Mouse (Mus musculus) midbrain, embryonic 16.5 days (tissue): ENCODE measurements around the gene Rpl21. TPM values are rescaled to one million over a fixed set of nuclear protein-coding genes. Genes with fewer than 3 reads are reported as not detected.

Source experiments
- ATAC-seq: fragments of 200-750 bp; cut with Nextera tagmentation; 2 replicates; pipeline ENCODE4 v1.8.0; 2017; ENCODE audit warnings: moderate TSS enrichment
- H3K27ac ChIP-seq: fragments of 300-500 bp; sonication (generic); 2 replicates; pipeline ENCODE4 v1.5.1; 2014; ENCODE audit warnings: mild to moderate bottlenecking, low read length, mixed read lengths
- H3K27me3 ChIP-seq: fragments of 300-500 bp; sonication (generic); 2 replicates; pipeline ENCODE4 v1.6.1; 2014; ENCODE audit warnings: low read depth, low read length, mixed read lengths; ENCODE audit not compliant: control insufficient read depth, insufficient read depth
- H3K36me3 ChIP-seq: fragments of 300-500 bp; sonication (generic); 2 replicates; pipeline ENCODE4 v1.6.1; 2014; ENCODE audit warnings: mild to moderate bottlenecking, low read length, moderate library complexity, mixed read lengths; ENCODE audit not compliant: control insufficient read depth, insufficient read depth
- H3K4me1 ChIP-seq: fragments of 300-500 bp; sonication (generic); 2 replicates; pipeline ENCODE4 v1.6.1; 2014; ENCODE audit warnings: mild to moderate bottlenecking, low read length, mixed read lengths; ENCODE audit not compliant: control insufficient read depth, insufficient read depth
- H3K4me2 ChIP-seq: fragments of 300-500 bp; sonication (generic); 2 replicates; pipeline ENCODE4 v1.6.1; 2014; ENCODE audit warnings: mild to moderate bottlenecking, low read length, mixed read lengths
- H3K4me3 ChIP-seq: fragments of 300-500 bp; sonication (generic); 2 replicates; pipeline ENCODE4 v1.5.1; 2014; ENCODE audit warnings: low read depth, mild to moderate bottlenecking, low read length, moderate library complexity, mixed read lengths
- H3K9ac ChIP-seq: fragments of 300-500 bp; sonication (generic); 2 replicates; pipeline ENCODE4 v1.6.1; 2014; ENCODE audit warnings: low read depth, low read length, mixed read lengths
- H3K9me3 ChIP-seq: fragments of 300-500 bp; sonication (generic); replicated peaks from 2 replicates; pipeline ENCODE4 v1.6.1; 2014; ENCODE audit warnings: mild to moderate bottlenecking, low read length, mixed read lengths; ENCODE audit not compliant: control insufficient read depth, poor library complexity, severe bottlenecking
- WGBS: fragments of 180-500 bp; shearing (Covaris S2); extraction: QIAGEN DNeasy Blood & Tissue Kit; methylation state at CpG from one replicate; pipeline ENCODE4 v1.1.7; 2014; 5-methylcytosine and 5-hydroxymethylcytosine counted together
- polyA plus RNA-seq: library from polyadenylated mRNA; unstranded; fragments of >200 nt; fragmentation: Nextera tagmentation; extraction: Ambion mirVana; gene quantifications from 2 replicates; pipeline ENCODE4 v1.2.1, GENCODE M21; 2015

Gene Rpl21
- polyA plus RNA-seq = 300 and 310 TPM in 2 replicates

DNA sequence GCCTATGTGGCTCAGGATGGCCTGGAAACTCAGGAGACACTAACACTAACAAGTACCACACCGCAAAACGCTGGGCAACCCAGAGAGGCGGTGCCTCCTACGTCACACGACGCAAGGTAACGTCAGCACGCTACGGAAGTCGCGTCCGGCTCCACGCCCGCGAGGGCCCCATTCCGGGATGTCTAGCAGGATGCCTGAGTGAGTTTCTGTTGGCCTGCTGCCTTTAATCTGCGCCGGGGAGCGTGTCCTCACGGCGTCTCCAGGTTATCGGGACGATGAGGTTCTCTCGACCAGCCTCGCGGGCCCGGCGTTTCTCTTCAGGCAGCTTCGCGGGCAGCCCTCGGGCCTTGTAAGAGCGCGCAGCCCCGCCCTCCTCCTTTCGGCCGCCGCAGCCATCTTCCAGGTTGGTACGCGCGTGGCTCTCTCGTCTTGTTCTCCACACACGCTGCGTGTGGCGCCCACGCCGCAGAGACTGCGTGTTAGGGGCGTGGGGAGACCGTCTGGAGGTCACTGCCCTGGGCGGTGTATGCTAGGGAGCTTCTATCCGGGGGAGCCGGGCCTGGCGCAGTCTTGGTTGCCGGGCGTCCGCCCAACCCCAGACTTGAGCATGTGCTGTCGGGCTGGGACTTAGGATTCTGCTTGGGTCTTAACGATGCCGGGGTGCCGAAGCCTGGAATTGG is at the start of gene Rpl21:
Gene Rpl21 (plus strand): TSS at position 122 of the 680 bp plus-strand sequence.
- peak within 1 kb of the TSS; percentile 98 for H3K9ac ChIP-seq
- ATAC-seq = peak; percentile 98
- H3K9me3 ChIP-seq = no peaks in the 10 kb centered on the region
- peak within 1 kb of the TSS; percentile 94 for H3K27ac ChIP-seq
- H3K36me3 ChIP-seq = peaks cover 16% of the 10 kb centered on the region
- peak within 1 kb of the TSS; percentile 88 for H3K4me3 ChIP-seq
- H3K4me2 ChIP-seq = peak within 1 kb of the TSS; percentile 76
- WGBS = under 1% methylated on average over 60 of the region's 60 CpGs
- peaks cover 12% of the 10 kb centered on the region for H3K4me1 ChIP-seq
- no peaks in the 10 kb centered on the region for H3K27me3 ChIP-seq

DNA sequence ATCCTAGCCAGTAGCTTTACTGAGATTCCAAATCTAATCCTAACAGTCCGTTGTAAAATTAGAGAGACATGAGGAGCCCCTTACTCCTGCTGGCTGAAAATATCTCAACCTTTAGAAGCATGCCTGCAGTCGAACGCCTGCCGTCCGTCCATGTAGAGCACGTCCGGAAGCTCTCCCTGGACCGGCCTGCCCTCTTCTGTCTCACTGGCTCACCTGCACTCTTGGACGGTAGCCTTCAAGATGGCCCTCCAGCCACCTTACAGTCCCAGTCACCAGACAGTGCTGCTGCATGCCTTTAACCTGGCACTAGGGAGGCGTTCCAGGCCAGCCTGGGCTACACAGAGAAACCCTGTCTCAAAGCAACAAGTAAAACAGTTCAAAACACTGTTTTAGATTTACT is 49.4 kb upstream of the Rpl21 start:
- no peak overlapping the region for H3K4me3 ChIP-seq
- no peaks in the 10 kb centered on the region for H3K36me3 ChIP-seq
- WGBS = 93% methylated on average over 10 of the region's 10 CpGs
- no peak for ATAC-seq
- H3K27me3 ChIP-seq = no peaks in the 10 kb centered on the region
- no peak overlapping the region for H3K27ac ChIP-seq
- H3K9me3 ChIP-seq = no peaks in the 10 kb centered on the region
- no peak overlapping the region for H3K9ac ChIP-seq
- H3K4me1 ChIP-seq = no peaks in the 10 kb centered on the region
- H3K4me2 ChIP-seq = no peak overlapping the region

DNA sequence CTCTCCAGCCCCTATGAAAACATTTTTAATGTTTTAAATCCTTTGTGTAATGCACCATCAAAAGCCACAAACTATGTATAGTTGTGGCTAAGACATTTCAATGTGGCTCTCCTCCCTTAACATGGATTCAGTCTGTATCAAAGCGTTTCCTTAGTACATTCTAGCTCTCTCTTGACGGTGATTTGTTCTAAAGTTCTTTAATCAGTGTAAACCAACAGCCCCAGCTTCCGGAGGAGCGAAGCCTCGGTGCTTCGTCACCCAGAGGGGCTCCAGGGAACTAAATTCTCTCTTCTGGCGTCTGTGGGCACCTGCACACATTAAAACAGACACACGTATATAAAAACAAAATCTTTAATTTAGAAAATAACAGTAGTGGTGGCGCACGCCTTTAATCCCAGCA is 48.8 kb upstream of the Rpl21 start:
- no peak overlapping the region for H3K9ac ChIP-seq
- H3K27me3 ChIP-seq = no peaks in the 10 kb centered on the region
- H3K4me3 ChIP-seq = no peak overlapping the region
- ATAC-seq = no peak
- WGBS = 94% methylated on average over 10 of the region's 10 CpGs
- H3K9me3 ChIP-seq = no peaks in the 10 kb centered on the region
- no peak overlapping the region for H3K27ac ChIP-seq
- H3K4me1 ChIP-seq = 0 out of 2 replicates have a peak, but pooled peaks cover 6% of the 10 kb centered on the region
- no peaks in the 10 kb centered on the region for H3K36me3 ChIP-seq
- H3K4me2 ChIP-seq = no peak overlapping the region

DNA sequence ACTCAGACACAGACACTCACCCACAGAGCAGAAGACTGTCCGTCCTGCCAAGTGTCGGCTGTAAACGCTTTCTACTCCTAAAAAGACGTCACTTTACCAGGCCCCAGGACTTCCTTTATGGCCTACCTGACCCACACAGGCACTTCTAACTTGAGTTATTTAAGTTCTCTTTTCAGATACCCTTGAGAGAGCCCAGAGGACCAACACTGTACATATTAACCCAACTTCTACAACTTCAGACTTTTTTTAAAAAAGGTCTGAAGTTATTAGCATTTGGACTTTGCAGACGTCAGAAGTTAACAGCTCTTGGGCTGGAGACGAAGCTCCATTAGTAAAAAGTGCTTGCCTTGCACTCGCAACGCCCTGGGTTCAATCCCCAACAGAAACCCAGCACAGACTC is 46.6 kb upstream of the Rpl21 start:
- Histone ChIP-seq H3K9me3 (no peaks in the 10 kb centered on the region), H3K36me3 (no peaks in the 10 kb centered on the region), H3K4me3 (no peak overlapping the region), H3K4me1 (peaks cover 11% of the 10 kb centered on the region), H3K9ac (no peak overlapping the region), H3K27me3 (no peaks in the 10 kb centered on the region), H3K4me2 (no peak overlapping the region), H3K27ac (no peak overlapping the region)
- ATAC-seq = no peak
- 85% methylated on average over 8 of the region's 8 CpGs for WGBS

DNA sequence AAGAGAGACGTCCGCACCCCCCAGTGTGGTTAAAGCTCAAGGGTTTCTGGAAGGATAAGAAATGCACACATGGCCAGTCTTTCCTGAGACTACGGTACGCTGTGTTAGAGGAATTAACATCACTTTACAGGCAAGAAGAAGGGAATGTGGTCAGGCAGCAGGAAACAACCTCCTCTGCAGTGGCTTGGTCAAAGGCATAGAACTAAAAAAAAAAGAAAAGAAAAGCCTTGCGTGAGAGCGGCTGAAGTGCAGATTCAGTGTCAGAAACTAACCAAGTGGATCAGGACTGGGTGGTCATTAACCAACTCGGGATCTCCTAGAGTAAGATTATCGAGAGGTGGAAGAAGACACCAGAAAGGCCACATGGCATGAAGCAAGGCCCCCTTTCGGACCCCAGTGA is 43.3 kb upstream of the Rpl21 start:
- Histone ChIP-seq H3K36me3 (no peaks in the 10 kb centered on the region), H3K27me3 (no peaks in the 10 kb centered on the region), H3K4me2 (no peak overlapping the region), H3K4me1 (peaks cover 36% of the 10 kb centered on the region), H3K4me3 (no peak overlapping the region), H3K27ac (no peak overlapping the region), H3K9me3 (no peaks in the 10 kb centered on the region), H3K9ac (no peak overlapping the region)
- ATAC-seq = no peak
- 64% methylated on average over 9 of the region's 9 CpGs for WGBS

DNA sequence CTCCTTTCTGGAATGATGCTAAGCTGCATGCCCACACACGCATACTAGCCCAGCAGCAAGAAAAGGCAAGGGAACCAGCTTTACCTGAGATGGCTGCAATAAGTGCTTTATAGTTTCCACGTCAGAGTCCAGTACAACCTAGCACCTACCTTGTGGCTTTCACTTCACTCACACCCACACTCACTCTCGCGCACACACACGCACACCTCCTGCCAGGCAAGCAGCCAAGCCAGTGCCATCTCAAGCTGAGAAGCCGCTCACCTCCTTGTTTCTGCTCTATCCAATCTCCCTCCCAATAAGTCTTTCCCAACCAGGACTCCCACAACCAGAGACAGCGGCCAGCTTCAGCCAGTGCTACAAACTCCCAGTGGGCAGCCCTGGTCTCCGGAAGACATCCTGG is 41.7 kb upstream of the Rpl21 start:
- no peaks in the 10 kb centered on the region for H3K36me3 ChIP-seq
- WGBS = 71% methylated on average over 8 of the region's 8 CpGs
- H3K9me3 ChIP-seq = no peaks in the 10 kb centered on the region
- H3K27ac ChIP-seq = no peak overlapping the region
- H3K4me2 ChIP-seq = no peak overlapping the region
- H3K4me1 ChIP-seq = peaks cover 36% of the 10 kb centered on the region
- H3K4me3 ChIP-seq = no peak overlapping the region
- H3K9ac ChIP-seq = peak overlapping the region; percentile 44; the same call in 1 of the 2 replicates
- ATAC-seq = no peak
- no peaks in the 10 kb centered on the region for H3K27me3 ChIP-seq

DNA sequence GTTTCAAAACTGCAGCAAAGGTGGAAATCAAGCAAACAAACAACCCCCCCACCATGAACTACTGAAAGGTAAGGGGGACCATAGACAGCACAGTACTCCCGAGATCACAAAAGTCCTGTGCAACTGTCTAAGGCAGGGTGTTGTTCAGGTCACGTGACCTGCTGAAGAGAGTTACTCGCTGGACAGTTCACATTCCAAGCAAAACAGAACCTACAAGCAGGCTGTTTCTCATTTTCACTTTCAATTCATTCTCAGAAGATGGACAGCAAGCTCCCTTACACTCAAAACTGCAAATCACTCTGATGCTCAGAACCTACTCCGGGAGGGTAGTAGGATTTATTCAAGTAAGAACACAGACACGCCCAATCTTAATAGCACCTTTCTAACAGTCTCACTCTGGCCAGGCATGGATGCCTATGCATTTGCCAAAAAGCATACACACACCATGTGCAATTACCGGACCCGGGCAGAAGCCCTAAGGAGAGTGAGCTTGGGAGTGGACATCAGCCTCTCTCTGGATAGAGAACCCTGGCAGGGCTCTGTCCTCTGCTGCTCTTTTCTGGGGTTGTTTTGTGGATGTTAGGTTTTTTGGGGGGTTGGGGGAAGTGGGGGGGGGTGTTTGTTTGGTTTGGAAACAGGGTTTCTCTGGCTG is 40.4 kb upstream of the Rpl21 start:
- no peak for ATAC-seq
- Histone ChIP-seq H3K9me3 (no peaks in the 10 kb centered on the region), H3K27ac (no peak overlapping the region), H3K27me3 (no peaks in the 10 kb centered on the region), H3K4me3 (no peak overlapping the region), H3K36me3 (no peaks in the 10 kb centered on the region), H3K4me1 (peaks cover 36% of the 10 kb centered on the region), H3K9ac (no peak overlapping the region), H3K4me2 (no peak overlapping the region)
- WGBS = 85% methylated on average over 7 of the region's 7 CpGs

DNA sequence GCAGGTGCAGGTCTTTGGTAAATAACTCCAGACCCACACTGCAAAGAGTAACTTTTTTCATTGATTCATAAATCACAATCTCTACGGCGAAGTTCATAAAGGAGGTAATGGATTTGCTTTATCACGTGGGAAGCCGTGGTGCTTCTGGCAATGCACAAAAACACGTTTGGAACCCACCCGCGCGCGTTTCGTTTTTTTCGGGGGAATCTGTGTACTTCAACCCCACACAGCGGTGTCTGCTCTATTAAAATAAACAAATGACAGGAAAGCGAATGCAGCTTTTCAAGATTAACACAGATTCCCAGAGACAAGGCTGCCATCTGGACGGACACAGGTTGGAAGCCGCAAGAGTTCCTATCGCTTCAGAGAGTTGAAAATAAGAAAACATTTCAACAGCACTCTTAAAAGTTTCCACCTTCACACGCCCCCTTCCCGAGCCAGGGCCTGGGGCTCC is 39.0 kb upstream of the Rpl21 start:
- peak overlapping the region; percentile 86 for H3K27ac ChIP-seq
- H3K4me1 ChIP-seq = peaks cover 33% of the 10 kb centered on the region
- no peaks in the 10 kb centered on the region for H3K36me3 ChIP-seq
- no peaks in the 10 kb centered on the region for H3K9me3 ChIP-seq
- peak overlapping the region; percentile 90 for H3K4me2 ChIP-seq
- H3K27me3 ChIP-seq = no peaks in the 10 kb centered on the region
- WGBS = 4% methylated on average over 18 of the region's 18 CpGs
- H3K4me3 ChIP-seq = peak overlapping the region; percentile 99
- peak overlapping the region; percentile 95 for H3K9ac ChIP-seq
- no peak for ATAC-seq
